Mouse (Mus musculus): ENCODE results near the gene Tulp3.
"Not testable (repeated sequence)": the region's sequence is repeated elsewhere in the genome, so short reads cannot be mapped to it uniquely, and the experiment has no call there.

The Tulp3 gene

DNA sequence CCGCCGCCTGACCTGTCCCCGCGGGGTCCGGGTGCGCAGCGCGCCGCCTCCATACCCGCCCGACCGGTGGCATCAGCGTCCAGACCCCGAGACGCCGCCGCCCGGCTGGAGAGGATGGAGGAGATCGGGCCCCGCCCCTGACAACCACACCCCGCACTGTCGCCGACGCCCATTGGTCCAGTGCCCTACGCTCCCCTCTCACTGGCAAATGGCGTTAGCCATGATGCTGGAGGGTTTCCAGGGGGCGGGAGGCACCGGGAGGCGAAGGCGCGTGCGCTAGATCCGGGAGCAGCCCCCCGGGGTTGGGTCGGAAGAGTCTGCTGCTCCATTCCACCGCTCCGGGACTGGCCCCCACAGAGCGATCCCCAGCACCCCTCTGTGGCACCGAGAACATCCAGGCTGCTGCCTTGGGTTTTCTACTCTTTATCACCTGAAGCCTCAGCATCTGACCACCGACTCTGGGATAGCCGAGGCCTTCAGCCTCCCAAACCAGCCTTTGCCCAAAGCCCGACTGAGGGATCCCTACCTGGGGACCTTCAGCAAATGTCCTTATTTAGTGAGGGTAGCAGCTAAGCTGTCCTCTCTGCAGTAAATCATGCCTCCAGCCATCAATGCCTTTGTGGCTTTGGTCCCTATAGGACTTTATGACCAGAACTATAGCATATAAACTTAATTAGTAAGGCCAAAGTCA lies at the start of gene Tulp3:
Gene Tulp3, minus strand, starts transcription at position 126 of the 691 bp plus-strand sequence.
- DNase-seq, result peak; percentile 97

DNA sequence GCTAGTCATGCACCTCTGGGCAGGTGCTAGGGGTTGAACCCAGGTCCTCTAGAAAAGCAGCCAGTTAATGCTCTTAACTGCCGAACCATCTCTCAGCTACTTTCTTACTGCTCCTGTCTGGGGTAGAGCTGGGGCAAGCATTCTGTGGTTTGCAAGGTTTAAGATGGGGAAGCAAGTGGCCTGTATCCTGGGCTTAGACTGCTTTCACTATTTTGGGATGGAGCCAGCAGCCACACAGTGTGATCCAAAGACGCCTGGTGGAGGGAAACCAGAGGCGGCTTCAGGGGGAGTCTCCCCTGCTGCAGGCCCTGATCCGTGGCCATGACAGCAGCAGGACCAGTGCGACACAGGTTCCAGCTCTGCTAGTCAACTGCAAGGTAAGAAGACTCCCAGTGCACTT lies 49.1 kb upstream of the Tulp3 start:
- DNase-seq, result no peak

DNA sequence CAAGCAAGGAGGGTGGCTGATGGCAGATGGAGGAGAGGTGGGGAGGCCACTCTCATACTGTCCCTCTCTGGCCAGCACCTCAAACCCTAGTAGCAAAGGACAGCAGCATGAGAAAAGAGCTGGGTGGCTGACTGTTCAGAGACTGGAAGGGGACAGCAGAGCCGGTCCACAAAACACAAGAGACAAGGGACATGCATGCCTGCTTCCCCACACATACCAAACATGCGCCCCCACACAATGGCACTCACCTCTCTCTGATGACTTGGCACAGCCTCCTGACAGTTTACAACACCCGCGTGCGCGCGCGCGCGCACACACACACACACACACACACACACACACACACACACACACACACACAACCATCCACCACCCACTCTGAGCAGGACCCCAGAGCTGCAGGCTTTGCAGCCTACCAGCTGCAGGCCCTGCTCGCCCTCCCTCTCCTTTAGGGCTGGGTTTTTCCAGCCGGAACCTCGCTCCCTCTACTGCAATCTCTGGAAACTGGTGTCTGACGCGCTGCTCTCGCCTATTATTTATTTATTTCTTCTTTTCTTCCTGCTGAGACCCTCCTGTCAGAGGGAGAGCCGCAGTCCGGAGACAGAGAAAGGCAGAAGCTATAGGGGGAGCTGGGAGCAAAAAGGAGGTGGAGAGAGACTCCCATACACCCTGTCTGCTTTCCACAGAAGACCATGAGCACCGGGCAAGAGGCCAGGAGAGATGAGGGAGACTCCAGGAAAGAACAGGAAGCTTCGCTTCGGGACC lies 44.0 kb upstream of the Tulp3 start:
- DNase-seq, result peak; percentile 78

DNA sequence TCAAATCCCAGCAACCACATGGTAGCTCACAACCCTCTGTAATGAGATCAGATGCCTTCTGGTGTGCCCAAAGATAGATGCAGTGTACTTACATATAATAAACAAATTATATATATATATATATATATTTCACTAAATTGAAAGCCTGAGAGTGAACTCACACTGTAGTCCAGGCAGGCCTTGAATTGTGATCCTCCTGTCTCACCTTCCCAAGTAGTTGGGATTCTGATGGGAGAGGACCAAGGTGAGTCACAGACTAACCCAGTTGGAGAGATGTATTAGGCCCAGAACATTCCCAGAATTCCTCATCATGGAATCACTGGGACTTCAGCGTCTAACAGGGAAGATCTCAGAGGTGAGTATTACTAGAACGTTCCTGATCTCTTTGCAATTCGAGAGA lies 43.3 kb upstream of the Tulp3 start, which contains the start of gene Nrip2:
Gene Nrip2, plus strand, starts transcription at position 301 of the 400 bp plus-strand sequence.
- DNase-seq, result no peak

DNA sequence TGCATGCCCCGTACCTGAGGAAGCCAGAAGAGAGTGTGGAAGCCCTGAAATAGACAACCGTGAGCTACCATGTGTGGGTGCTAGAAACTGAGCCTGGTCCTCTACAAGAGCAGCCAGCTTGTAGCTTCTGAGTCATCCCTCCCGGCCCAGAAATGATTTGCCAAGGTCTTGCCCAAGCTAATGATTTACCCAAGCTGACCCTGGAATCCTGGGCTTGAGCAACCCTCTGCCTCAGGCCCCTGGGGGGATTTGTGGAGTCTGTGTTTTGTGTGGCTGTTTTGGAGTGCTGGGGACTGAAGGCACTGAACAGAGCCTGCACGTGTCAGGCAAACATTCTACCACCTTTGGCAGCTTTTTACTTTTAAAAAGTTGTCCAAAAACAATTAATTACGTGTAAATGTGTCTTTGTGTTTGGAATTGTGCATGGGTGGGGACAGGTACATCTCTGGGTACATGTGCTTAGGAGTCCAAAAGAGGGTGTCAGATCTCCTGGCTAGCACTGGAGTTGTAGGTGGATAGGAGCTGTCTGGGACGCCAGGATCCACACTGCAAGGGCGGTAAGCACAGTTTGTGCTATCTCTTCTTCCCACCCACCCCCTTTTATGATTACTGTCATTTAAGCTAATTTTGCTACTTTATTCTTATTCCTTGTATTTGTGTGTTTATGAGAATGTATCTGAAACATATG lies 42.1 kb upstream of the Tulp3 start:
- no peak for DNase-seq

DNA sequence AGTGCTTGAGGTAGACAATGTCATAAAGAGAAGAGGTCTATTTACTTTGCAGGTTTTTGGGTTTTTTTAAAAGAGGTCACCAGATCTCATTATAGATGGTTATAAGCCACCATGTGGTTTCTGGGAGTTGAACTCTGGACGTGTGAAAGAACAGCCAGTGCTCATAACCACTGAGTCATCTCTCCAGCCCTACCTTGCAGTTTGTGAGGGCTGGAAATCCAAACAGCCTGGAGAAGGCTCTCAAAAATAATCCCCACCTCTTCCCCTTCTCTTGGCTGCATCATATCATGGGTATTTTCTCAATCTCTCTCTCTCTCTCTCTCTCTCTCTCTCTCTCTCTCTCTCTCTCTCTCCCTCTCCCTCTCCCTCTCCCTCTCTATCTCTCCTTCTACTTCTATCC lies 35.0 kb upstream of the Tulp3 start:
- DNase-seq, result no peak

DNA sequence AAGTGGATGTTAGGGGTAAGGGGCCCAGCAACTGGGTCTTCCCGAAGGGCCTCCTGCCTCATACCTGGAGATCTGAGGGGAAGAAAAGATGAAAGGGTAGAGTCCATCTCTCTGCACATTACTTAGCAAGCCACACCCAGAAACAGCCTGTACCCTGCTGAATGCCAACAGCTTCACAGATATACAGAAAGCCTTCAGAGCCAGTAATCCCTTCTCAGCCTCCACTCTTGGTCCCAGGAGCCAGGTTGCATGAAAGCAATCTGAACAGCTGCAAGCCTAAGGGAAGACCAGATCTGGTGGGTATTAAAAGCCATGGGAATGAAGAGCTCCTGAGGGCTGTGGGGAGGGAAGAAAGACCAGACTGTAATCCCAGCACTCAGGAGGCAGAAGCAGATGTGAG lies 33.5 kb upstream of the Tulp3 start:
- no peak for DNase-seq

DNA sequence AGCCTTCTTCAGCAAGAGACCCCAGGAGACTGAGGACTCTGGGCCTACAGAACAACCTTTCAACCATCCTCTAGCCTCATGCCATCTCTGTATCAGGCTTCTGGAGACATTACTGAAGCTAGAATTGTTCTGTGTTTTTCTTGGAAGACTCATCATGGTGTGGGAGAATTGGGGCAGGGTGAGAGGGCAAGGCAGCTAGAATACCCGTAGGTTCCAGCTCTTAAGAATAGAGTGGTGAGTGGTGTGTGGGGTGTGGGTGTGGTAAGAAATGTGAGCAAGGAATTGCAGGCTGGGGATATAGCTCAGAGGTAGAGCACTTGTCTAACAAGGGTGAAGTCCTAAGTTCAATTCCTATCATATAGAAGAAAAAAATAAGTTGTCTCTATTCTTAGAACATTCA lies 29.4 kb upstream of the Tulp3 start:
- no peak for DNase-seq

DNA sequence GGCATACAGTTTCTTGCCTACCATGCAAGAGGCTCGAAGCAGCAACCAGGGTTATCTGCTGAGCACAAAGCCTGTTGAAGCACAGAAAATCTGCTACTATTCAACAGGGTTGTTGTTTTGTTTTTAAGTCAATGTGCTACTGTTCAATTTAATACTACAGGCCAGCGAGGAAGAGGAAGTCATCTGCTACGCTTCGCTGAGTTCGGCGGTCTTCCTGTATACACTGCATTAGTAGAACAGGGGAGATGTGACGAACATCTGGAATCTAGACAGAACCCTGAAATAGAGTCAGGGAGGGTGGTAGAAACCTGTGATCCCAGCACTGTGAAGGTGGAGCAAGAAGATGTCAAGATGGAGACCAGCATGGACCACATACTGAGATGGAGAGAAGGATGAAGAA lies 28.1 kb upstream of the Tulp3 start:
- DNase-seq, result no peak

DNA sequence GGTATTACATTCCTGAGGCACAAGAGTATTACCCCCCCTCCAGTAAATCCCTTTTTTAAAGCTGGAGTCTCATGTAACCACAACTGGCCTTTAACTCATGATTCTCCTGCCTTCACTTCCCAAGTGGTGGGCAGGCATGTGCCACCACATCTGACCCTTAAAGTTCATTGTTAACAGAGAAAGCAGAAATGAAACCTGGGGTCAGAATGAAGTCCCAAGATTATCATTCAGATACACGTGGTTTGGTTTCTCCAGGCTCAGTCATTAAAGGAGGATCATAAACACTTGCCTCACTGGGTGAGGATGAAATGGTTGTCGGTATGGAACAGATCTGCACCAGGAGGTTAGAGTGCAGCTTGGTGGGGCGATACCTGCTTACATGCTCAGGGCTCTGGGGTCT lies 25.6 kb upstream of the Tulp3 start:
- DNase-seq, result no peak

DNA sequence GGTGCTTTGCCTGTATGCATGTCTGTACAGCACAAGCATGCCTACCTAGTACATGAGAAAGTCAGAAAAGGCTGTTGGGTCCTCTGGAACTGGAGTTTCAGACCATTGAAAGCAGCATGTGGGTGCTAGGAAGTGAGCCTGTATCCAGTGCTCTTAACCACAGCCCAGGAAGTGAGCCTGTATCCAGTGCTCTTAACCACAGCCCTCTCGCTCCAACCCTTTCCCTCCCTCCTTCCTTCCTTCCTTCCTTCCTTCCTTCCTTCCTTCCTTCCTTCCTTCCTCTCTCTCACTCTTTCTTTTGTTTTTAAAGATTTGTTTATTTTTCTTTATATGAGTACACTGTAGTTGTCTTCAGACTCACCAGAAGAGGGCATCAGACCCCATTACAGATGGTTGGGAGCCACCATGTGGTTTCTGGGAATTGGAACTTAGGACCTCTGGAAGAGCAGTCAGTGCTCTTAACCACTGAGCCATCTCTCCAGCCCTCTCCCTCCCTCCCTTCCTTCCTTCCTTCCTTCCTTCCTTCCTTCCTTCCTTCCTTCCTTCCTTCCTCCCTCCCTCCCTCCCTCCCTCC lies 25.0 kb upstream of the Tulp3 start:
- not testable (repeated sequence) for DNase-seq

DNA sequence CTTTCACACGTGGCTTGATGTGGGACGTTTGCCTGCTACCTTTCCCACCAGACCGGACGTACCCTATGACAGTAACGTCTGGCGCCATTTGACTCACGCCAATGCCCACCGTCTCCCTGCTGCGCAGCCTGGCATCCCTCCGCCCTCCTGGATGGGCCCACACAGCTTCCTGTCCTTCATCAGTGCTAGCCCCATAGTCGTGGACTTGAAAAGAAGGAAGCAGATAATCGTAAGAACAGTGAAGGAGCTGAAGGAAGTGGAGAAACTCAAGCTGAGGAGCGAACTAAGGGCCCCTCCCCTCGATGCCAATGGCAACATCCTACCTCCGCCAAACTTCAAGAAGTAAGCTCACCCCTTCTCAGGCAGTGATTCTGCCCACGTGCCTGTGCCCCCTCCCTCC lies 24.0 kb upstream of the Tulp3 start:
- DNase-seq, result no peak

DNA sequence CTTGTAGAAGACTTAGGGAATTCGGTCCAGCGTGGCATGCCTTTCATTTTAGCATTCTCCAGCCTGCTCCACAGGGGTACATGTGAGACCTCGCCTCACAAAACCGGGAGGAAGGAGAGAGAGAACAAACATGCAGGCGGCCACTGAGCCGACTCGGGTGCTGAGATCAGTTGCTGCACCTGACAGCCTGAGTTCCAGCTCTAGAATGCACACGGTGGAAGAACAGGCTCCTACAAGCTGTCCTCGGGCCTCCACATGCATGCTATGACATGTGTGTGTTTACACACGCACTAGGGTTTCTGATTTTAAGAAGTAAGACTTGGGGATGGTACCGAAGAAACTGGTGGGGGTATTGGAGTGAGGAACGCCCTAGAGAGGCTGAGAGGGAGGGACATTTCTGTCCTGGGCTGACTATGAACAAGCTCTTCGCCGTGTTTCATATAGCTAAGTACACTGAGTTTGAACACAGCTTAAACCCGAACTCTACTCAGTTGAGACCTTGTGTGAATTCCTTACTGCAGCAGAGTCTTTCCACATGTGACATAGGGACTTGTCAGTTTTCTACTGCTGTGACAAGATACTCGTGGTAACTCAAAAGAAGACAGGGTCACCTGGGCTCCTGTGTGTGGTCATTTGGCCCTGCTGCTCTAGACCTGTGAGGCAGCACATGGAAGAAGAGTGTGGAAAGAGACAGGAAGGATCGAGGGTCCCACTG lies 20.9 kb upstream of the Tulp3 start:
- no peak for DNase-seq

DNA sequence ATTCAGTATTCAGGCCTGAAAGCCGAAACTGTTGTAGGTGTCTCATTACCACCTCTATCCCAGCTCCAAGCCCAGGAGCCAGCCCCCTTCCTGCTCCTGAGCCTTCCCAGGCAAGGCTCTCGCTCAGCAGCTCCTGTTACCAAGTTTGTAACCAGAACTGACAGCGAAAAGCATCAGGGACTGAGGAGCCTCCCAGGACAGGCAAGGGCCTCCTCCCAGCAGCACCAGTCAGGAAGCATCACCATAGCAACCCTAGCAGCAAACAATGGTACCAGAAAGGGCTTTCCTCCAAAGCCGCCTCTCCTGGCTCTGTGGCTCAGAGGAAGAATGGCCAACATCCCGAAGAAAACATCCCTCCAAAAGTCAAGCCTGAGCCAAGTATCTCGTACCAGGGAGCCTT lies 19.5 kb upstream of the Tulp3 start, which contains the start of the genes Tex52 and Gm44596:
Gene Tex52, plus strand, starts transcription at position 265 of the 400 bp plus-strand sequence.
Gene Gm44596, plus strand, starts transcription at position 312 of the 400 bp plus-strand sequence.
- DNase-seq, result no peak

DNA sequence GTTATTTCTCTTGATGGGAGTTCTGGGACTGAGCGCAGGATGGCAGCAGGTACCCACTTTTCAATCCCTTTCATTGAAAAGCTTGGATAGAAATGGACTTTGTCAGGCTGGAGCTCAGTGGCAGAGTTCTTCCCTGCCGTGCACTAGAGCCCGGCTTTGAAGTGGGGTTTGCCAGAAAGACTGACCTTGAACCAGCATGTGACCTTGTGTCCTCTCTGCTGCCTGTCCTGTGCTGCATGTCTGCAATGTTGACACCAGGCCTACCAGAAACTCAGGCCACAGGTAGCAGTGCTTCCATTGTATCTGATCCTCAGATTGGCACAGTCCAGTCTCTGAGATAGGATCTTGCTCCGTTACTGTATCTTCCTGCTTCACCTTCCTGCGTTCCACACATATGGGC lies 14.4 kb upstream of the Tulp3 start:
- DNase-seq, result no peak

DNA sequence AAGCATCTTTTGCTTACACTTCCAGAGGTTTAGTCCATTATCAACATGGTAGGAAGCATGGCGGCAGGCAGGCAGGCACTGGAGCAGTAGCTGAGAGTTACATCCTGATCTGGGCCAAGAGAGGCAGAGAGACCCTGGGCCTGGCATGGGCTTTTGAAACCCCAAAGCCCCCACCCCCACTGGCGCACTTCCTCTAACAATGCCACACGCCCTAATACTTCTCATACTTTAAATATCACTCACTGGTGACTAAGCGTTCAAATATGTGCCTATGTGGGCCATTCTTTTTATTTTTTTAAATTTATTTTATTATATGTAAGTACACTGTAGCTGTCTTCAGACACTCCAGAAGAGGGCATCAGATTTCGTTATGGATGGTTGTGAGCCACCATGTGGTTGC lies 10.8 kb upstream of the Tulp3 start:
- DNase-seq, result no peak

DNA sequence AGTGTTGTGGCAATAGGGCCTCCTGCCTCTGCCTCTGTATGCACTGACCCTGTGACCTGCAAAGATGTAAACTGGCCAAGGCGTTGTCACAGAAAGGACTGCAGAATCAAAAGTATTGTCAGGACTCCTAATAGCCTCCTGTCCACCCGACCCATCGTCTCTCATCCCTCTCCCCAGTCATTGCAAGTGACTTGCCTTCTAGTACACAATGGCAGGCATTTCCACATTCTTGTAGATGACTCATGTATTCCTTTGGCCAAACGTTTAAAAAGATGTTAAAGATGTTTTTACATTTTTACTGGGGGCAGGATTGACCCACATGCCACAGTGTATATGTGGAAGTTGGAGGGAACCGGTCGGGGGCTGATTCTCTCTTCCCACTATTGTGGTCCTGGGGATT lies 9.1 kb upstream of the Tulp3 start:
- no peak for DNase-seq

DNA sequence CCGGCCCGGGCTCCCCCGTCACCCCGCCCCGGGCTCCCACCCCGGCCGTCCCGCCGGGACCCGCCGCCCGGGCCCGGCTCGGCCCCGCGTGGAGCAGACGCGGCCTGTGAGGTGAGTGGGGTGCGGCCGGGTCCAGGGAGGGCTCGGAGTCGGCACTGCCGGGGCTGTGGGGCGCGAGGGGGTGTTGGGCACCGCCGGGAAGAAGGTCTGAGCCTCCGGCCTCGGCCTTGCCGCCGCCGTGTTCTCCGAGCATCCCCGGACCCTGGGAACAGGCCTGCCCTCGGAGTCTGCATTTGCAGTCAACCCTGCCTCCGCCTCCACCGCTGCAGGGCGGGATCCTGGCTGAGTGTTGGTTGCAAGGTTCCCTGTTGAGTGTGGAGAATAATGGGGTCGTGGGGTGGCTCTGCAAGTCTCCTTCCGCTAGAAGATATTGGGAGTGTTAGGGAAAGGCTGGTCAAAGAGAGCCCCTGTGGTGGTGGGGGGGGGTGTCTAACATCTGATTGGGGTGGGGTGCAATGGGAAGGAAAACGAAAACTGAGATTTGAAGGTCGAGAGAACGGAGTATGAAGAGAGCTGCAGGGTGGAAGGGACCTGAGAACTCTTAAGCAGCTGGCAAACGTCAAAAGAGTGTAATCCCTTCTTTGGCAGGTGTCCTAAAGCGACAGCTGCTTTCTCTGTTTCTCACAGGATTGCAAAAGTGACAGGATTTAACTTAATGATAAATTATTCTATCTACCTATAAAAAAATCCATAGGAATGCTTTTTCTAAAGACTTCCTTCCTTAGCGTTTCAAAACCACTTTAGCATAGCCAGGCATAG lies 7.6 kb upstream of the Tulp3 start:
- DNase-seq, result no peak

DNA sequence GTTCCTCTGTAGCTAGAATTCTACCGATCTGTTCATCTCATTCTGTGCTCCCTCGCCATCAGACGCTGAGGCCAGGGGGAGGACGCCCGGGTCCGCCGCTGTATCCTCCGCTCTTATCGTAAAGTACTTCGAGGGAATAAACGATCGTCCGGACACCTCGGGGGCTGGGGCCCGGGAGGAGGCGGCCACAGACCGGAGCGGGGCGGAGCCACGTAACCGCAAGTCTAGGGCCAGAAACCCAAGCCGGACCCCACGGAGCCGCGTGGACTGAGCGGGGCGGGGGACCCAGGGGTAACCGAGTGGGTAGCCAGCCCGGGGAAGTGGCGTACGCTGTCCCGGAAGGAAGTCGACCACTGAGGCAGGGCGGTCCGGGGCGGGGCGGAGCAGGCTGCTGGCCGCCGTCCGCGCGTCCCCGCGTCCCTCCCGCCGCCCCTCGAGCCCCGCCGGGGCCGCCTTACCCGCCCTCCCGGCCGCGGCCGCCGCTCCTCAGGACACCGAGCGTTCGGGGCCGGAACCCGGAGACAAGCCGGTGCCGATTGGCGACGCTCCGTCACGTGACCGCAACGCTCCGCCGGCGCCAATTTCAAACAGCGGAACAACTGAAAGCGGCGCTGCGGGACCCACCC lies 6.8 kb upstream of the Tulp3 start, which contains the start of the genes Rhno1 and Foxm1:
Gene Rhno1, minus strand, starts transcription at position 531 of the 626 bp plus-strand sequence.
Gene Foxm1, plus strand, starts transcription at position 587 of the 626 bp plus-strand sequence.
- DNase-seq, result peak; percentile 82

DNA sequence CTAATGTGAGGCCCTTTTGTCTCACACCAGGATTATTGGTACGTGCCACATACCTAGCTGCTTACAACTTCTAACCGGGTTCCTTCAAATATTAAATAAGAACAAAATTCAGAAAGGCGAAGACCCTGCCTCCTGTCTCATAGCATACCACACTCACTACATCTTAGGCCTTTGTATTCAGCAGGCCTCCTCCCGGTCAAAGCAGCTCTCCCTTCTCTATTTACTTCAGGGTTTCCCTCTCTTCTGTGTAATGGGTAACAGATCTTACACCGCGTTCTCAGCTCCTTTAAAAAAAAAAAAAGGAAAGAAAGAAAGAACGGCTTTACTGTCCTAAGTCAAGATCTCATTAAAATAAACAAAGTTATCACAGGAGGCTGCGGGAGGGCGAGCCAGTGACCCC lies 6.2 kb upstream of the Tulp3 start:
- no peak for DNase-seq

DNA sequence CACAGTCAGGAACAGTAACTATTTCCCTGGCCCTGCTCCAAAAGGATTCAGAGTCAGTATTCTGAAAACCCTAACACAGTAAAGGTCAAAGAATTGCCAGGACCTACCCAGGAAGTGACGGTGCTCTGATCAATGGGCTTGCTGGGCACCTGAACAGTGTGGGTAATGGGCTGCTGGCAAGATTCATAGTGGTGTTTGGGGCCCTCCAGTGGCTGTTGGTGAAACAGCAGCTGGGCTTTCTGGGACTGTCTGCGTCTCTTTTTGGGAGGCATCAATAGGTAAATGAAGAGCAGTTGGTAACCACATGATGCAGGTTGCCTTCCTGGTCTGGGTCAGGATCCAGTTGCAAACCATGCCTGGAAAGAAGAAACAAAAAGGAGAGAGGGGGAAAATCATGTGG lies 3.3 kb upstream of the Tulp3 start:
- peak; percentile 57 for DNase-seq

Data from cerebellum, adult 11-12 months (tissue).